Mouse (Mus musculus) bone marrow, adult 2 months (tissue): ENCODE data around the gene Ergic1. TPM values are rescaled to one million over a fixed set of nuclear protein-coding genes. Genes with fewer than 3 reads are reported as not detected.
A peak's percentile ranks its signal among the peaks of the same experiment; 100 is the strongest.

Source experiments
- H3K27ac ChIP-seq: fragments of 200-500 bp; 2 replicates; pipeline ENCODE4 v1.5.1; 2012; ENCODE audit warnings: low read depth, mild to moderate bottlenecking, control low read depth, inconsistent platforms, low read length; ENCODE audit not compliant: control insufficient read depth, poor library complexity, insufficient read depth
- H3K4me1 ChIP-seq: fragments of 200-500 bp; 2 replicates; pipeline ENCODE4 v1.6.1; 2011; ENCODE audit warnings: low read length; ENCODE audit not compliant: control insufficient read depth, insufficient read depth
- H3K4me3 ChIP-seq: fragments of 200-500 bp; replicated peaks from 2 replicates; pipeline ENCODE3; 2011; ENCODE audit warnings: mild to moderate bottlenecking, low read depth, low read length, control low read depth; ENCODE audit not compliant: control insufficient read depth
- CTCF ChIP-seq: fragments of 200-500 bp; IDR thresholded peaks from 2 replicates; pipeline ENCODE4 v1.5.1; 2011; ENCODE audit warnings: low read length, control low read depth; ENCODE audit not compliant: control insufficient read depth, insufficient read depth
- POLR2A ChIP-seq: fragments of 200-500 bp; IDR thresholded peaks from 2 replicates; pipeline ENCODE4 v1.6.1; 2011; ENCODE audit warnings: low read depth, mild to moderate bottlenecking, control low read depth, low read length, borderline replicate concordance; ENCODE audit not compliant: control insufficient read depth
- WGBS: fragments of 180-500 bp; shearing (Covaris S2); methylation state at CpG from one replicate; pipeline ENCODE4 v1.1.7; 2018; 5-methylcytosine and 5-hydroxymethylcytosine counted together
- polyA plus RNA-seq: library from polyadenylated mRNA; stranded (reverse); fragments of >200 nt; gene quantifications from 2 replicates; pipeline ENCODE4 v1.2.4, GENCODE M21; 2011; ENCODE audit warnings: low replicate concordance; ENCODE audit not compliant: missing spikeins, insufficient read depth, insufficient read length

Ergic1 gene
- polyA plus RNA-seq, 1 experiment, result 23.4 TPM

DNA sequence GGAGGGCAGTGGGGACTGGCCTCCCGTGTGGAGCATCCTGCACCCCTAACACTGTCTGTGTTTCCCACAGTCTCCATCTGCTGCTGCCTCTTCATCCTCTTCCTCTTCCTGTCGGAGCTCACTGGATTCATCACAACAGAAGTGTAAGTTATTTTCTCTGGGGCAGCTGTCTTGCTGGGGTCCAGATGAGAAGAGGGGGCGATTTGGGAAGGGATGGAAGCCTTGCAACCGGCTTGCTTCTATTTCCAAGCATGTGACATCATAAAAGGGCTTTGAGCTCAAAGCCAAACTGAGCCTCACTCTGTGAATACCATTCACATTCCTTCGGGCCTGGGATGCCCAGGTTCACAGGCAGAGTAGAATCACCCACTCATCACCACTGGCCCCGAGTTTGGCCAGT lies 53.0 kb downstream of the Ergic1 start:
- WGBS, result 81% methylated on average over 6 of the region's 6 CpGs
- H3K27ac ChIP-seq, result no peak overlapping the region
- TF ChIP-seq CTCF (no peak), POLR2A (no peak)
- H3K4me1 ChIP-seq, result peaks cover 3% of the 10 kb centered on the region
- no peak overlapping the region for H3K4me3 ChIP-seq

GRCm38 (mm10) chr17:26614708-26615486 lies 53.6 kb downstream of the Ergic1 start:
- Histone ChIP-seq H3K27ac (no peak overlapping the region), H3K4me3 (no peak overlapping the region), H3K4me1 (peaks cover 3% of the 10 kb centered on the region)
- 84% methylated on average over 9 of the region's 9 CpGs for WGBS
- TF ChIP-seq CTCF (no peak), POLR2A (no peak)

DNA sequence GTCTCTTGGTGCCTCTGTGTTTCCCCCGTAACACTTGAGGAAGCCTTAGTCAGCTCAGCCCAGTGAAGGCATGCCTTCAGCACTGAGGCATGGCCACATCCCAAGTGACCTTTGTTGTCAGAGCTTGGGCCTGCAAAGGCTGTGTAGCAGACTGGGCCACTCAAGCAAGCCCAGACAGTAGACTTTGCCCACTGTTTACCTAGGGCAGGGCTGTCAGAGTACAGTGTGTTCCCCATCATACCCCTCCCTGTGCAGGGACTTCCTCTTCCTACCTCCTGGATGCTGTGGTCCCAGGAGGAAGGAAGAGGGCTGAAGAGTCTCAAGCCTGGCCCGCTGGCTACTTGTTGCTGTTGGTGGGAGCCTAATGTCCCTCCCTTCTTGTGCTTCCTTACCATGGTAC lies 55.4 kb downstream of the Ergic1 start:
- 47% methylated on average over 2 of the region's 2 CpGs for WGBS
- Histone ChIP-seq H3K4me1 (peaks cover 10% of the 10 kb centered on the region), H3K27ac (peak overlapping the region; percentile 19; the same call in 1 of the 2 replicates), H3K4me3 (no peak overlapping the region)
- no peak for TF ChIP-seq CTCF
- TF ChIP-seq POLR2A, result no peak

DNA sequence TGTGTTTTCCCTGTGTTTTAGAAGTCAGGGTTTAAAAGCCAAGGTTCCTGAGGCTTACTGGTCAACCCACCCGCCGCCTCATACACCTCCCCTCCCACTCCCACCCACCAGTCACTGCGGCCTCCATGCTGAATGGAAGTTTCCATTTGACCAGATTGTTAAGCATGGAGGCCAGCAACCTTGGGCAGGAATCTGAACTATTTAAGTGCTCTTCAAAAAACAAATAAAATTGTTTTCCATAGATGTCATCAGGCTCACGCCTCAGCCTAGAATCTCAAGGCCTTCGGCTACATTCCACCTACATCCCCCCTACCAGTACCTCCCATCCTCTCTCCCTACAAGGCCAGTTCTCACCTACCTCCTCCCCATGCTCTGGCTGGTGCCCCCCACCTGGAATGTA lies 57.2 kb downstream of the Ergic1 start:
- Histone ChIP-seq H3K4me3 (no peak overlapping the region), H3K4me1 (peaks cover 10% of the 10 kb centered on the region), H3K27ac (no peak overlapping the region)
- WGBS, result 84% methylated on average over 5 of the region's 5 CpGs
- TF ChIP-seq POLR2A (no peak), CTCF (no peak)

GRCm38 (mm10) chr17:26619577-26619976 lies 58.3 kb downstream of the Ergic1 start:
- TF ChIP-seq CTCF (no peak), POLR2A (no peak)
- no peak overlapping the region for H3K4me3 ChIP-seq
- H3K27ac ChIP-seq, result no peak overlapping the region
- whole genome bisulfite sequencing, result 85% methylated on average over 6 of the region's 6 CpGs
- peaks cover 10% of the 10 kb centered on the region for H3K4me1 ChIP-seq

DNA sequence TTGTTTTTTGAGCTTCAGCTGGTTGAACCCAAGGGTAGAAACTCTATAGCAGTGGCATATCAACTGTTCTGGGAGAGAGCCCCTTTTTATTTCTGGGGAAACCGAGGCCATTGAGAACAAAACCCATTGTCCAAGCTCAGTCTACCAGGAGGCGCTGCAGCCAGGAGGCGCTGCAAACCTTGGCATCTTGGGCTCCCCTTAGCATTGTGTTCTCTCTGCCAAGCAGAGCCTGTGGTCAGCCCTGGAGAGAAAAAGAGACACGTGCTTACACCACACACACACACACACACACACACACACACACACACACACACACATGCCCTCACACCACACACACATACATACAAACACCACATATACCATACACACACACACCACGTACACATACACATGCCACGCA lies 59.0 kb downstream of the Ergic1 start:
- Histone ChIP-seq H3K27ac (no peak overlapping the region), H3K4me3 (no peak overlapping the region), H3K4me1 (peaks cover 10% of the 10 kb centered on the region)
- 87% methylated on average over 6 of the region's 6 CpGs for WGBS
- TF ChIP-seq CTCF, result no peak
- TF ChIP-seq POLR2A, result no peak

DNA sequence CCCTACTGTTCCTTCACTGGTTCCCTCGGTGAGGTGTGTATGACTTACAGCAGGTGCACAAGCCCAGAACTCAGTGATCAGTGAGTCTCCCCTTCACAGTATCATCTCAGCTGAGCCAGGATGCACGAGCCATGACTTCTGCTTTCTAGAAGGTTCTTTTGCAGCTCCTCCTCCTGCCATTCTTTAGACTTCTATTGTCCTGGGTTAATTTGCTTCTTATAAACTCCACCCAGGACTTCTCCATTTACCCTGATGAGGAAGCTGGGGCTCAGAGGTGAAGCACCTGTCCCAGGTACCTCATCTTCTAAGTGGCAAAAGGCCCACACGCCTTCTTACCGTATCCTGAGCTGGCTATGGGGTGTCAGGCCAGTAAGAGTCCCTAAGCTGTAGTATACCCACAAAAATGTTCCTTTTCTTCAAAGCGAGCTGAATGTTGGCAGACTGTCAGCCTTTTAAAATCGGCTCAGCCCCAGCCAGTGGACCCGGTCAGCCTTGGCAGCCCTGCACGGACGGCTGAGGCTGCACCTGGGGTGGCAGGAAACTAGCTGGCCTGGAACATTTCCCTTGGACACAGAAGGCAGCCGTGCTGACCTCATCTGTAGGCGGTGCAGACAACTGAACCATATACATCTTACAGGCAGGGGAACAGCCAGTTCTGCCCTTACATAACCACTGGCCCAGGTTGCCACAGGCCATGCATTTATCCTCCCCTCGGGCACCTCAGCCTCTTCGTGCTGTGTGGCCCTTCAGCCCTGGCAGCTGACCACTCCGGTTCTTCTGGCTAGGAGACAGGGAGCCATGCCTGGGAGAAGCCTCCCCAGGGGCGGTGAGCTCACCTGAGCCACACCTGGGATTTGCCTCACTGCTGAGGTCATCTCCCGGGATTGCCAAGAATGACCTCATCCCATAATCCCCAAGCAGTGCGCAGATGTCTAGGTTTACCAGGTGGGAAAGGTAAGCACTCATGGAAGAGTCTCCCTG lies 59.8 kb downstream of the Ergic1 start:
- TF ChIP-seq CTCF, result no peak
- no peak for TF ChIP-seq POLR2A
- H3K4me1 ChIP-seq, result peaks cover 10% of the 10 kb centered on the region
- H3K4me3 ChIP-seq, result no peak overlapping the region
- H3K27ac ChIP-seq, result peak overlapping the region; percentile 50
- WGBS, result 46% methylated on average over 17 of the region's 17 CpGs

GRCm38 (mm10) chr17:26621912-26622311 lies 60.6 kb downstream of the Ergic1 start:
- H3K27ac ChIP-seq, result no peak overlapping the region
- WGBS, result 69% methylated on average over 5 of the region's 5 CpGs

More at GRCm38 (mm10) chr17:26621912-26622311, 60.6 kb downstream of the Ergic1 start:
- Histone ChIP-seq H3K4me3 (no peak overlapping the region), H3K4me1 (peaks cover 7% of the 10 kb centered on the region)
- TF ChIP-seq POLR2A (no peak), CTCF (no peak)
